Mouse (Mus musculus): ENCODE data around the gene Pusl1. TPM values are rescaled to one million over a fixed set of nuclear protein-coding genes. Genes with fewer than 3 reads are reported as not detected.

The Pusl1 gene
- polyA plus RNA-seq, 1 experiment from 2014 or later, result 15.3 TPM

DNA sequence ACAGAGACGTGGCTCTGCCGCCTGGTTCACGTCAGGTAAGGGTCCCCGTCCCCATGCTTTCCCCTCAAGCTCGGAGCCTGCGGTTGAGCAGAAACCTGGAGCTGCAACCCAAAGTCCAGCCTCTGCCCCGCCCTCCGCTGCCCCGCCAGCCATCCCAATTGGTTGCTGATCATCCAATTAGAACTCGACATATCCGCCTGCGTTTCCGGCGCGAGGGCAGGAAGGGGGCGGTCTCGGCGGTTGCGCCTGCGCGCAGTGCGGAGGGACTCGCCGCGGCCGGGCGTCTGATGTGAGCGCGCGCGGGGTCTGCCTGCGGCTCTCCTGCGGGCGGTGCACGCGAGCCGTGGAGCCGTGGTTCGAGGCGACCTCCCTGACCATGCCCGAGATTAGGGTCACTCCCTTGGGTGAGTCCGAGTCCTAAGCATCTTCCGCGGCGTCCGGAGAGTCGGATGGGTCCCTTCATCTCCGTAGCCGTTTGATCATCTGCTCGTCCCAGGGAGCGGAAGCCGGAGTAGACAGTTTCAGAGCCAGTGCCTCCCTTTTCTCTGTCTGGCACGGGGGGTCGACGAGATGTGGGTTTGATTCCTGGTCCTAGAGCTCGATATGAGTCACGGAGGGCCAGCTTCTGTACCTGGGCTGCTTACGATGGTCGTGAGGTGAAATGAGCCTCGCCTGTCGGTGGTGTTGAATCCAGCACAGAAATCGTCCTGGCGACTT lies 22.1 kb downstream of the Pusl1 start, which contains the start of the genes Cptp and Ints11:
Cptp (minus strand) TSS at position 124 of the 717 bp plus-strand sequence.
Ints11 (plus strand) TSS at position 230 of the 717 bp plus-strand sequence.
- peak; percentile 98 for DNase-seq
- peak; percentile 48 for TF ChIP-seq CTCF (IDR thresholded peaks at IDR 0.05; ENCODE audit: low read depth)
- TF ChIP-seq EP300 (IDR thresholded peaks at IDR 0.05; ENCODE audit: low read depth), result no peak
- Histone ChIP-seq H3K27me3 (ENCODE audit: insufficient read depth, low read length) (no peaks in the 10 kb centered on the region), H3K36me3 (replicated peaks; ENCODE audit: insufficient read depth, low read length) (peaks cover 32% of the 10 kb centered on the region), H3K27ac (ENCODE audit: low read depth) (peak within 1 kb of the TSS; percentile 72), H3K9ac (replicated peaks) (peak within 1 kb of the TSS; percentile 88), H3K4me2 (ENCODE audit: low read depth, low read length) (peak within 1 kb of the TSS; percentile 99), H3K4me1 (ENCODE audit: insufficient read depth) (peaks cover 21% of the 10 kb centered on the region), H3K9me3 (ENCODE audit: low read length) (no peaks in the 10 kb centered on the region), H3K4me3 (ENCODE audit: low read depth, low read length) (peak within 1 kb of the TSS; percentile 87)
- WGBS (ENCODE audit: insufficient replicate concordance), result 1% methylated on average over 63 of the region's 63 CpGs
- ATAC-seq, result peak; percentile 98

- Histone ChIP-seq H3K27ac (ENCODE audit: low read depth) (peak overlapping the region; percentile 72), H3K4me3 (ENCODE audit: low read depth, low read length) (peak overlapping the region; percentile 87), H3K9ac (replicated peaks) (peak overlapping the region; percentile 88), H3K36me3 (replicated peaks; ENCODE audit: insufficient read depth, low read length) (peaks cover 28% of the 10 kb centered on the region), H3K9me3 (ENCODE audit: low read length) (no peaks in the 10 kb centered on the region), H3K4me1 (ENCODE audit: insufficient read depth) (peaks cover 21% of the 10 kb centered on the region), H3K4me2 (ENCODE audit: low read depth, low read length) (peak overlapping the region; percentile 99), H3K27me3 (ENCODE audit: insufficient read depth, low read length) (no peaks in the 10 kb centered on the region)
- ATAC-seq (peak; percentile 50), DNase-seq (no peak)
- TF ChIP-seq CTCF (IDR thresholded peaks at IDR 0.05; ENCODE audit: low read depth) (no peak), EP300 (IDR thresholded peaks at IDR 0.05; ENCODE audit: low read depth) (no peak)
- WGBS (ENCODE audit: insufficient replicate concordance), result 6% methylated on average over 22 of the region's 22 CpGs
Measured at GRCm38 (mm10) chr4:155868614-155869298, 22.8 kb downstream of the Pusl1 start.

- no peak within 1 kb of the TSS for H3K9ac ChIP-seq (replicated peaks)
- H3K4me1 ChIP-seq (ENCODE audit: insufficient read depth), result peaks cover 2% of the 10 kb centered on the region
- no peaks in the 10 kb centered on the region for H3K9me3 ChIP-seq (ENCODE audit: low read length)
- ATAC-seq (no peak), DNase-seq (no peak)
- no peak within 1 kb of the TSS for H3K27ac ChIP-seq (ENCODE audit: low read depth)
- WGBS (ENCODE audit: insufficient replicate concordance), result 74% methylated on average over 5 of the region's 5 CpGs
- H3K36me3 ChIP-seq (replicated peaks; ENCODE audit: insufficient read depth, low read length), result peaks cover 33% of the 10 kb centered on the region
- no peak within 1 kb of the TSS for H3K4me3 ChIP-seq (ENCODE audit: low read depth, low read length)
- no peak within 1 kb of the TSS for H3K4me2 ChIP-seq (ENCODE audit: low read depth, low read length)
- TF ChIP-seq EP300 (IDR thresholded peaks at IDR 0.05; ENCODE audit: low read depth) (no peak), CTCF (IDR thresholded peaks at IDR 0.05; ENCODE audit: low read depth) (no peak)
- H3K27me3 ChIP-seq (ENCODE audit: insufficient read depth, low read length), result no peaks in the 10 kb centered on the region
Measured at GRCm38 (mm10) chr4:155863001-155863400, 28.6 kb downstream of the Pusl1 start, which contains the start of gene Tas1r3. TSS of gene Tas1r3 (minus strand) at chr4:155863362.

DNA sequence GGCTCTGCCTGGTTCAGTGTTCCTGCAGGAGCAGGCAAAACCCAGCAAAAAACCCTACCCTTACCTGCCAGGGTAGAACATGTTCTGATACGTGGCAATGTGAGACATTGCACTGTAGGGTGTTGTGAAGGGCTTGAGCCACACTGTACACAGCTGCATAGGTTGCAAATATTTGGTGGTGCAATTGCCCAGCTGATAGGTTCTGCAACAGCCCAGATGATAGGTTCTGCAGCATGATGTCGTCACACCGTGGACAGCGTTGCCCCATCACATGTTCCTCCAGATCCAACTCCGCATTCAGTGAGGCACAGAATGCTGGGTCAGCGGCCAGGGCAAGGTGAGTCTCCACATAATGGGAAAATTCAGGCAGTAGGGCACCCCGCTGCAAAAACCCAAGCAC lies 29.8 kb downstream of the Pusl1 start:
- ATAC-seq (peak; percentile 62), DNase-seq (no peak)
- Histone ChIP-seq H3K27me3 (ENCODE audit: insufficient read depth, low read length) (no peaks in the 10 kb centered on the region), H3K4me2 (ENCODE audit: low read depth, low read length) (no peak overlapping the region), H3K9ac (replicated peaks) (no peak overlapping the region), H3K4me1 (ENCODE audit: insufficient read depth) (no peaks in the 10 kb centered on the region), H3K9me3 (ENCODE audit: low read length) (no peaks in the 10 kb centered on the region), H3K4me3 (ENCODE audit: low read depth, low read length) (no peak overlapping the region), H3K36me3 (replicated peaks; ENCODE audit: insufficient read depth, low read length) (peaks cover 35% of the 10 kb centered on the region), H3K27ac (ENCODE audit: low read depth) (no peak overlapping the region)
- TF ChIP-seq EP300 (IDR thresholded peaks at IDR 0.05; ENCODE audit: low read depth), result no peak
- no peak for TF ChIP-seq CTCF (IDR thresholded peaks at IDR 0.05; ENCODE audit: low read depth)
- 75% methylated on average over 7 of the region's 7 CpGs for WGBS (ENCODE audit: insufficient replicate concordance)

DNA sequence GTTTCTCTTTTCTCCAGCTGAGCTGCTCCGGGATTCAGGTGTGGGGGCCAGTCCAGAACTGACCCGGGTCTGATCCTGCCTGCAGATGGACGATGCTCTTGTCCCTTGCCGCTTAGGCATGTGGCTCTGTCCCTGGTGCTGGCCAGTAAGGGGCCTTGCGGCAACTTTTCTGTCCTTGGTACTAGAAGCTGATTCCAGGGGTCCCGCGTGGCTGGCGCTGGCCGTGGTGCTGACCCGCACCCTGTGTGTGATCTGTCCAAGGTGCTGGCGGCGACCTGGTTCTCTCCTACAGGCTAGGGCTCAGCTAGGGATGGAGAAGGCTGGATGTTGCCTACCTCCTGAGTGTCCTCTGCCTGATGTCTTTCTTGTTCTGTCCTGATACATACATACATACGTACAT lies 32.3 kb downstream of the Pusl1 start:
- WGBS (ENCODE audit: insufficient replicate concordance), result 29% methylated on average over 13 of the region's 13 CpGs

DNA sequence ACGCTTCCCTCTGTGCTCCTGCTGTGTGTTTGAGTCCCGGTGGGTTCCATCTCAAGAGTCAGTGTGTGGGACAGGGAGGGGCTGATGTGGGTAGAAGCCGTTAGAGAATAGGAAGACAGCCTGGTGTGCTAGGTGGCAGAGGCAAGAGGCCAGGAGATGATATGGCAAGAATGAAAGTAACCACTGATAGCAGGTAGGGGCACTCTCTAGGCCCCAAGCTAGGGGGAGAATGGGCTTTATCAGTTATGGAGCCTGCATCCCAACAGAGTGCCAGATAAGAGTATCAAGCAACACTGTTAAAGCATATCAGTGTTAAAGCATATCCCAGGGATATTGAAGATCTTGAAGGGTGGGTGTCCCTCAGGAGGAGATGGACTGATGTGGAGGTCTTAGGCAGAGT lies 34.7 kb downstream of the Pusl1 start:
- Histone ChIP-seq H3K9ac (replicated peaks) (no peak overlapping the region), H3K9me3 (ENCODE audit: low read length) (no peaks in the 10 kb centered on the region), H3K36me3 (replicated peaks; ENCODE audit: insufficient read depth, low read length) (peaks cover 40% of the 10 kb centered on the region), H3K27ac (ENCODE audit: low read depth) (no peak overlapping the region), H3K4me3 (ENCODE audit: low read depth, low read length) (no peak overlapping the region), H3K27me3 (ENCODE audit: insufficient read depth, low read length) (no peaks in the 10 kb centered on the region), H3K4me1 (ENCODE audit: insufficient read depth) (no peaks in the 10 kb centered on the region), H3K4me2 (ENCODE audit: low read depth, low read length) (no peak overlapping the region)
- DNase-seq (no peak), ATAC-seq (no peak)
- 63% methylated on average over 3 of the region's 3 CpGs for WGBS (ENCODE audit: insufficient replicate concordance)
- no peak for TF ChIP-seq EP300 (IDR thresholded peaks at IDR 0.05; ENCODE audit: low read depth)
- TF ChIP-seq CTCF (IDR thresholded peaks at IDR 0.05; ENCODE audit: low read depth), result no peak

More for the DNA sequence above, 32.3 kb downstream of the Pusl1 start:
- Histone ChIP-seq H3K9ac (replicated peaks) (no peak overlapping the region), H3K4me2 (ENCODE audit: low read depth, low read length) (no peak overlapping the region), H3K4me1 (ENCODE audit: insufficient read depth) (no peaks in the 10 kb centered on the region), H3K36me3 (replicated peaks; ENCODE audit: insufficient read depth, low read length) (peaks cover 40% of the 10 kb centered on the region), H3K27me3 (ENCODE audit: insufficient read depth, low read length) (no peaks in the 10 kb centered on the region), H3K9me3 (ENCODE audit: low read length) (no peaks in the 10 kb centered on the region), H3K4me3 (ENCODE audit: low read depth, low read length) (no peak overlapping the region), H3K27ac (ENCODE audit: low read depth) (no peak overlapping the region)
- TF ChIP-seq CTCF (IDR thresholded peaks at IDR 0.05; ENCODE audit: low read depth) (no peak), EP300 (IDR thresholded peaks at IDR 0.05; ENCODE audit: low read depth) (no peak)
- DNase-seq (peak; percentile 80), ATAC-seq (peak; percentile 43)

All from liver, postnatal 0 days (tissue).